Mouse (Mus musculus): ENCODE measurements around the gene Arap1.

- TF ChIP-seq CTCF (IDR thresholded peaks at IDR 0.05; ENCODE audit: borderline replicate concordance, insufficient read depth, low read depth, low read length) (no peak), POLR2A (IDR thresholded peaks at IDR 0.05; ENCODE audit: borderline replicate concordance, insufficient read depth, low read length) (no peak)
Measured at GRCm38 (mm10) chr7:101379732-101380131, 31.9 kb downstream of the Arap1 start.
